Mouse (Mus musculus) layer of hippocampus, postnatal 25 days (tissue): ENCODE results near the gene Brinp2. TPM values are rescaled to one million over a fixed set of nuclear protein-coding genes. Genes with fewer than 3 reads are reported as not detected.
A peak's percentile ranks its signal among the peaks of the same experiment; 100 is the strongest.

Experiments used
- DNase-seq, 2 experiments: peaks; one replicate each; pipeline ENCODE4 v3.0.0; 2022; ENCODE audit warnings: mixed read lengths in 2 of 2, low spot score in 1 of 2; ENCODE audit errors: extremely low spot score in 1 of 2
- total RNA-seq, 2 experiments: library from RNA; stranded (reverse); gene quantifications; 2 replicates each; pipeline ENCODE4 v1.2.3; 2021

Gene Brinp2
- total RNA-seq, 2 experiments from 2014 or later = 82.2 to 88.3 TPM

DNA sequence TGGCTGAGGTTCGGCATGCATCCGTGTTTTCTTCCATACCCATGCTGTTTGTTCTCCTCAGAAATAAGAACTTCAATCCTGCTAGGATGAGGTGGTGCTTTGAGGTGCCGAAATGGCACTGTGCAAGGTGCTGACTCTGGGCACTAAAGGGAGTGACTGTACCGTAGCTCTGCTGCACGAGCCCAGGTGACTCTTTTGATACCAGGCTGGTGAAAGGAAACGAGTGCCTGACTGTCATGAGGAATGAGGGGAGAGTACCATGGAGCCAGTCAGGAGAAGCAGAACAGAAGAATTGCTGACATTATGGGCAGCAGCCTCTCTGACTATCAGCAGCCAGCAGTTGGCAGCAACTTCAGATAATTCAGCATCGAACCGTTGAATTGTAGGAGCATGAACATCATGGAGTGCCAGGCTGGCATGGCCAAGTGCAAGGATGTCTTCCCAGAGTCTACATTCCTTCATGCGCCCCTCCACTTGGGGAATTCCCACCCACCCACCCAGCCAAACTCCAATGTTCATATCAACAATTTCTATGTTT is 127.4 kb downstream of the Brinp2 start:
- DNase-seq = no peak

DNA sequence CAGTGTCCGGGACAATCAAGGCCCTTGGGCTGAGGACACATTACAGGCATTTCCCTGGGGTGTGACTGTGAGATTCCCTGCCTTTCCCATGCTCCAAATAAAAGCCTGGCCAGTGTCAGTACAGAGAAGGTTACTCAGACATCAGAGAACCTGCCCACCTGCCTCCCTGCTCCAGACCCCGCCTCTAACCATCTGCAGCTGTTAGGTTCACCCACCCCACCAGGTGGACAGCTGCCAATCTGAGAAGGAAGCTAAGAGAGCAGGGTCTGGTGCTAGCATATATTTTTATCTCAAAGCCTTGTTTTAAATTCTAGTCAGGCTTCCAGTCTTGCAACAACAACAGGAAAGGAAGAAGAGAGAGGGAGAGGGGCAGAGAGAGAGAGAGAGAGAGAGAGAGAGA is 128.9 kb downstream of the Brinp2 start:
- DNase-seq = no peak

DNA sequence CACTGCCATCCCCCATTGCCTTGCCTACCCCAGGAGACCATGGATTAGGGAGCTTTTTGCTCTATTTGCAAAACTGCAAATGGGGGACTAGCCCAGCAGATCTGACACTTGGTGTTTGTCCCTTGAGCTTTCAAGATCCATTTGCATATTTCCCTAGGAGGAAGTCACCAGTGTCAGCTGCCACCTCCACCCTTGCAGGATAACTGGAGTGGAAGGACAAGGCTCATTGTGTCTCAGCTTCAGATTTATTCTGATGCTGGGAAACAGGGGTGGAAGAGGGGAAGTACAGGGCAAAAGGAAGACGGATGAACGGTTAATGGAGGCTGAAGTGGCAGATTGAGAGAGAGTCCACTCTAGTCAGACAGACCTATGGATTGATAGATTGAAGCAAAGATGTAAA is 129.4 kb downstream of the Brinp2 start:
- DNase-seq = no peak

DNA sequence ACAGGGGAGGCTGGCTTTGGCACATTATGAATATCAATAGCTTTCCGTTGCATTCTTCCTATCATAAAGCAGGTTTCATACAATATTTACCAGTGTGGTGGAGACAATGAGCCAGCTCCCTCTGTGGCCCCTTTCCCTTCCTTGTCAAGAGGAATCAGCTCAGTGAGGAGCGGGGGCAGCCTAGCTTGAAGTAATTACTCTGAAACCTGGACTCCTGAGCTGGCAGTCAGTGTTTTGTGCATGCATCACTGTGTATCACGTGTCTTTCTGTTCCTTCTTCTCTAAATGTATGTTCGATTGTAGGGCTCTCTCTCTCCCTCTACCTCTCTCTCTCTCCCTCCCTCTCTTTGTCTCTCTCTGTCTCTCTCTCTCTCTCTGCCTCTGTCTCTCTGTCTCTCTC is 135.1 kb downstream of the Brinp2 start:
- DNase-seq = no peak

DNA sequence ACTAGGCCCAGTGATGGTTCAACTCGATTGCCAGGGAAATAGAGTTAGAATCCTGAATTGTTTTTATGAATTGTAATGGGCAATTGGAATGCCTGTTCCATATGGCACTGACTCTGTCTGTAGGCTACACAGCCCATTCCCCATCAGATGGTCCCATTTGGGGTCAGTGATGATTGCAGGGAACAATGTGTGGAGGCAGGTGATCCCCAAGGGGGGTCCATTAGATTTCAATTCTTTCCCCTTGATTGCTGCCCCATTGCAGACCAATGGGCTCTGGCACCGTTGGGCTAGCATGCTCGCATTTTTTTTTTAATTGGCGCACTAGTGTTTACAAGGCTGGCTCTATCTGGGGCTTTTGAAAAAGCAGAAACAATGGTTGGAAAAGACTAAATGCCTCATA is 136.0 kb downstream of the Brinp2 start:
- DNase-seq = no peak

DNA sequence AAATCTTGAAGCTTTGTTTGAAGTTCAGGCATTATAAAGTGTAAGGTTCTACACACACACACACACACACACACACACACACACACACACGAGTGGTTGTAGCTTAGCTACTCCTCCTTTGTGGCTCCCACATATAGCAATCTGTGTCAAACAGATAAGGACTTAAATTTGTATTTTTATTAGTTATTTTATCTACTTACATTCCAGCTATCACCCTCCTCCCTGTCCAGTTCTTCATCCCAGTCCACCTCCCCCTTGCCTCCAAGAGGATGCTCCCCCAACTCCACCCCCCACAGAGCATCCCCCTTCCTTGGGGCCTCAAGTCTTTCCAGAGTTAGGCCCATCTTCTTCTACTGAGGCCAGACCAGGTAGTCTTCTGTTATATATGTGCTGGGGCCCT is 137.4 kb downstream of the Brinp2 start:
- no peak for DNase-seq

DNA sequence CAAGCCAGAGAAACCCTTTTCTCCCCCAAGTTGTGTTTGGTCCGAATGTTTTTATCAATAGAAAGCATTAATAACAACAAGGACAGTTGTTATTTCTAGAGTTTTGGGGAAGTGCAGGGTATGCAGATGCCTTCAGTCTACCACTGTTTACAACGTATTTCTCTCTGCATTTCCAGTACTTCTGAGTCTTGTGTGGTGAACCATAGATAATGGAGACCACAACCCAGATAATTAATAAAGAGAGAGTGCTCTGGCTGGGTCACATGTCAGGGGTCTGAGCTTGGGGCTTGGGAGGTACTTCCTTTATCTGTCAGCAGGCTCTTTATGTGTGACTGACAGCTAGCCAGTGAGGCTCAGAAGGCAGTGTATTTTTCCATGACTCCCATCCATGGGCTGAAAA is 137.8 kb downstream of the Brinp2 start:
- no peak for DNase-seq

DNA sequence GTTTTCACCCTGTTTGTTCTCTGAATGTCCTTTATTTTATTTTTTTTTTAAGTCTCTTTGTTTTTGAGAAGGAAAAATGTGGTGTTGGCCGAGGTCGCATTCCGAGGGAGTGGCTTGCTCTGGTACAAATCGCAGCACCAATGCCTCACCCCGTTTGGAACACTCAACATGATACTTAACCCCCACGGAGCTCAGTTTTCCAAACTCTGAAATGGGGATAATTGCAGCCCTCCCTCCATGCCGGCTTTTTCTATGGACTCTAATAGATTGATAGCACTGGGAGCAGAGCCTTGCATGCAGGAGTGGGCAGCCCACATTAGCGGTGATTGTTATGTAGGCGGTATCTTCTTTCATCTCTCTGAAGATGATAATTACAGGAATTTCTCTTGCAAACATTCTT is 140.5 kb downstream of the Brinp2 start:
- no peak for DNase-seq

DNA sequence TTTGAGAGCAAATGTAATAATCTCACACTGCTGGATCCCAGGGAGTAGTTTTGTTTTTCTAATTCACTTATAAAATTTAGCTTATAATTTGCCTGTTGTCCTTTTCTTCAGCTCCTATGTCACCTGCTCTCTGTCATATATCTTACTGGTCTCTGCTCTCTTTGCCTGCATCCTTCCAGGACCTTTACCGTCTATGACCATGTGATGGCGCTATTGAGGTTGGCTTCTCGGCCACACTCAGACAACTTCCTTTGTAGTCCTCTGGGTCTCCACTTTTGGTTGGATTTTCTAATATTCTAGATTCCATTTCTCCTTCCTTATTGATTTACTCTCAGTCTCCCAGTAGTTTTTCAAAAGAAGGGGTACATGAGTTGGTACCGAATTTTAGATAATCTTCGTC is 141.4 kb downstream of the Brinp2 start:
- DNase-seq = peak in 1 of 2 experiments; percentile 43

DNA sequence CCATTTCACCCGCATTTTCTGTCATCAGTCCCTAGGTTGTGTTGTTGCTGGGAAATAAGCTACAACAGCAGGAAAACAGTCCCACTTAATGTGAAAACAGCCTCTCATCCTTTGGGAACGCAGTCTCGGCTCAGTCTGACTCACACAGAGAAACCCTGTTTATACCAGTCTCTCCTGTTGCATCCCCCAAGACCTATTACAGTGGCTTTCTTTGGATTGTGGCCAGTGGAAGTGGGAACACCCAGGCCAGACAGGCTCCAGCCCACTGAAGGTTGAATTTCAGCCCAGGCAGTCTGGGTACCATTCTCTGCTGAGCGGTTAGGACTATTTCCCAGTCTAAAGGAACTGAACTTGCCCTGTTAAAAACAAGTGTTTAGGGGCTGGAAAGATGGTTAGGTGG is 142.4 kb downstream of the Brinp2 start:
- no peak for DNase-seq

DNA sequence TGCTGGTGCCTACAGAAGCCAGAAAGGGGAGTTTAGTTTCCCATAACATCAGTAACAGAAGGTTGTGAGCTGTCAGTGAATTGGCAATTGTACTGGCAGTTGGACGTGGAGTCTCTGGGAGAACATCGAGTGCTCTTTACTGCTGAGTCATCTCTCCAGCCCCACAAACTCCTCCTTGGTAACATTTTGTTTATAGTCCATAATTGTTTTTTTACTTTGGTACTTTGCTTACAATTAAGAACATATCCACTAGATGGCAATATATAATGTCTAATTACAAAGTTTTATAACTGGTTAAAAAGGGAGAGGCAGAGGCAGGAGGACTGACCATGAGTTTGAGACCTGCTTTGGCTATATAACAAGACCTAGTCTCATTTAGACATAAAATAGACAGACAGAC is 148.5 kb downstream of the Brinp2 start:
- no peak for DNase-seq

DNA sequence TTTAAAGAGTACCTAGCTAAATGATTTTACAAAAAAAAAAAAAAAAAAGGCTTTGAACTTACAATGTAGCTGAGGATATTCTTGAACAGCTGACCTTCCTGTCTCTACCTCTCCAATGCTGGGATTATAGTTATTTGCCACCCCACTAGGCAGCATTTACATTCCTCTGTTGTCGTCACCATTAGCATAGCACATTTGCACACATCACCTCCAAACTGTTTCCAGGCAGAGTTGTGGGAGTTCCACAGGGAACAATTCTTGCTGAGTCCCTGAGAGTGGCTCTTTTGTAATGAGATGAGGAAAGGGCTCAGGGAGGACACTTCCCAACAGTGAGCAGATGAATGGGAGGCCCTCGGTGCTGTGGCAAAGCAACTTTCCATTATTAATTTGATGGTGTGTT is 153.2 kb downstream of the Brinp2 start:
- no peak for DNase-seq

Other genes starting within 250 kb of the Brinp2 start
- gene Astn1, start 5.9 kb upstream of the Brinp2 start, total RNA-seq = 100 to 1,000 TPM; 173 to 179 TPM